Mouse (Mus musculus): ENCODE measurements around the gene Plch2. TPM values are rescaled to one million over a fixed set of nuclear protein-coding genes. Genes with fewer than 3 reads are reported as not detected.

The Plch2 gene
- polyA plus RNA-seq, 1 experiment = 98.3 TPM

GRCm38 (mm10) chr4:154937746-154938145, 118.8 kb downstream of the Plch2 start:
- DNase-seq (ENCODE audit: extremely low spot score in 1 of 2, low spot score in 1 of 2) = no peak

GRCm38 (mm10) chr4:154936542-154937255, 119.9 kb downstream of the Plch2 start:
- DNase-seq (ENCODE audit: extremely low spot score in 1 of 2, low spot score in 1 of 2) = no peak

GRCm38 (mm10) chr4:154935788-154936187, 120.8 kb downstream of the Plch2 start:
- no peak for DNase-seq (ENCODE audit: extremely low spot score in 1 of 2, low spot score in 1 of 2)

- DNase-seq (ENCODE audit: extremely low spot score in 1 of 2, low spot score in 1 of 2) = no peak
Observed at GRCm38 (mm10) chr4:154934800-154935199, 121.8 kb downstream of the Plch2 start.

- no peak for DNase-seq (ENCODE audit: extremely low spot score in 1 of 2, low spot score in 1 of 2)
Observed at GRCm38 (mm10) chr4:154933306-154933907, 123.2 kb downstream of the Plch2 start.

Other genes starting within 250 kb of the Plch2 start
- 2.1 and 2.3 TPM in 2 replicates for gene Ttc34, start 219.3 kb downstream of the Plch2 start, polyA plus RNA-seq (2012; rRNA removed)
- gene Mmel1, start 187.2 kb downstream of the Plch2 start, polyA plus RNA-seq (2012; rRNA removed) = 0.38 and 0.52 TPM in 2 replicates
- 121 and 126 TPM in 2 replicates for gene Fam213b, start 157.6 kb downstream of the Plch2 start, polyA plus RNA-seq (2012; rRNA removed)
- 1.7 and 1.9 TPM in 2 replicates for gene Tnfrsf14, start 128.2 kb downstream of the Plch2 start, polyA plus RNA-seq (2012; rRNA removed)
- gene Hes5, start 95.9 kb downstream of the Plch2 start, polyA plus RNA-seq (2012; rRNA removed) = 45.3 and 68.8 TPM in 2 replicates
- gene Pank4, start 92.7 kb downstream of the Plch2 start, polyA plus RNA-seq (2012; rRNA removed) = 73.0 and 76.7 TPM in 2 replicates
- gene Pex10, start 10.2 kb upstream of the Plch2 start, polyA plus RNA-seq (2012; rRNA removed) = 16.7 and 21.1 TPM in 2 replicates
- gene Rer1, start 29.6 kb upstream of the Plch2 start, polyA plus RNA-seq (2012; rRNA removed) = 83.4 and 84.4 TPM in 2 replicates
- 18.6 and 22.0 TPM in 2 replicates for gene Morn1, start 29.8 kb upstream of the Plch2 start, polyA plus RNA-seq (2012; rRNA removed)
- gene Ski, start 165.8 kb upstream of the Plch2 start, polyA plus RNA-seq (2012; rRNA removed) = 76.4 and 78.3 TPM in 2 replicates
- gene Faap20, start 193.0 kb upstream of the Plch2 start, polyA plus RNA-seq (2012; rRNA removed) = 41.0 and 42.9 TPM in 2 replicates

Measured in frontal cortex, adult 2 months (tissue).